Mouse (Mus musculus) myocyte (in vitro differentiated cells): ENCODE measurements around the gene Slc46a2.

Source experiments
- CEBPB ChIP-seq: IDR thresholded peaks from 2 replicates; pipeline ENCODE4 v1.6.1; 2011; ENCODE audit warnings: mild to moderate bottlenecking, moderate library complexity; ENCODE audit not compliant: poor library complexity, insufficient read depth, severe bottlenecking
- E2F4 ChIP-seq: IDR thresholded peaks from one replicate; pipeline ENCODE4 v1.6.1; 2011; ENCODE audit warnings: mild to moderate bottlenecking, control low read depth, moderate library complexity; ENCODE audit not compliant: insufficient read depth
- MAX ChIP-seq: IDR thresholded peaks from one replicate; pipeline ENCODE4 v1.6.1; 2011; ENCODE audit warnings: low read depth, mild to moderate bottlenecking, control low read depth
- MYOD1 ChIP-seq, 3 experiments: IDR thresholded peaks; one replicate each; pipeline ENCODE4 v1.6.1; 2011; ENCODE audit warnings: control low read depth in 2 of 3, low read depth in 2 of 3, mild to moderate bottlenecking in 2 of 3, moderate library complexity in 1 of 3; ENCODE audit not compliant: insufficient read length in 2 of 3, control insufficient read depth in 1 of 3
- MYOG ChIP-seq, 3 experiments: IDR thresholded peaks; one replicate each; pipeline ENCODE4 v1.6.1; 2011; ENCODE audit warnings: control low read depth in 2 of 3, low read depth in 2 of 3, mild to moderate bottlenecking in 2 of 3; ENCODE audit not compliant: insufficient read length in 2 of 3, control insufficient read depth in 1 of 3, insufficient read depth in 1 of 3
- POLR2A ChIP-seq: IDR thresholded peaks from one replicate; pipeline ENCODE4 v1.6.1; 2011; ENCODE audit warnings: low read depth, mild to moderate bottlenecking, control low read depth, moderate library complexity; ENCODE audit not compliant: insufficient read length
- POLR2AphosphoS2 ChIP-seq: IDR thresholded peaks from one replicate; pipeline ENCODE4 v1.6.1; 2011; ENCODE audit warnings: low read depth, control low read depth; ENCODE audit not compliant: insufficient read length
- REST ChIP-seq: IDR thresholded peaks from one replicate; pipeline ENCODE4 v1.6.1; 2011; ENCODE audit warnings: mild to moderate bottlenecking, control low read depth, moderate library complexity; ENCODE audit not compliant: insufficient read depth, insufficient read length
- SRF ChIP-seq: IDR thresholded peaks from one replicate; pipeline ENCODE4 v1.6.1; 2011; ENCODE audit warnings: low read depth; ENCODE audit not compliant: control insufficient read depth, insufficient read length
- TCF12 ChIP-seq: IDR thresholded peaks from one replicate; pipeline ENCODE4 v1.6.1; 2011; ENCODE audit warnings: mild to moderate bottlenecking, control low read depth; ENCODE audit not compliant: poor library complexity, insufficient read depth, severe bottlenecking
- TCF3 ChIP-seq: IDR thresholded peaks from one replicate; pipeline ENCODE4 v1.6.1; 2011; ENCODE audit warnings: low read depth, control low read depth; ENCODE audit not compliant: insufficient read length
- USF1 ChIP-seq: IDR thresholded peaks from one replicate; pipeline ENCODE4 v1.6.1; 2011; ENCODE audit warnings: low read depth, mild to moderate bottlenecking, control low read depth, moderate library complexity

DNA sequence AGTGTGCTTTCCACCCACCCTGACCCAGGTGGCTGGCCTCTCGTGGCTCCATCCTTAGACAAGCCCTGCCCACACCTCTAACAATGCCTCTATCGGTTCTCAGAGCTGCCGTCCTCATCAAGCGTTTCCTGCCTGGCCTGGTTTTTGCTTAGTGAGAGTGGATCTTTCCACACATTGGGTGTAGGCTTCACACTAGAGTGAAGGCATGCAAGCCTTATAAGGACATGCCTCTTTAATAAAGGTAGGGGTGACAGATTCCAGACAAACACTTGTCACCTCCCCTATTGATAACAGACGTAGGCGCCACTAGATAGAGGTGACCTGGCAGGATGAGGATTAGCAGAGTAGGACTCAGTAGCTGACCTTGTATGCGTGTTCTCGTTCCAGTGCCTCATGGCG lies 16.3 kb downstream of the Slc46a2 start:
- TF ChIP-seq POLR2A = no peak
- no peak for TF ChIP-seq MYOD1 (IDR thresholded peaks at IDR 0.05; ENCODE audit: control insufficient read depth in 1 of 3, insufficient read length in 2 of 3, low read depth in 2 of 3)
- TF ChIP-seq E2F4 = no peak
- TF ChIP-seq SRF = no peak
- TF ChIP-seq MAX = no peak
- no peak for TF ChIP-seq TCF12
- no peak for TF ChIP-seq REST
- TF ChIP-seq CEBPB = no peak
- no peak for TF ChIP-seq POLR2AphosphoS2
- no peak for TF ChIP-seq USF1
- no peak for TF ChIP-seq TCF3
- no peak for TF ChIP-seq MYOG (IDR thresholded peaks at IDR 0.05; ENCODE audit: control insufficient read depth in 1 of 3, insufficient read depth in 1 of 3, insufficient read length in 2 of 3, low read depth in 2 of 3)
